Mouse (Mus musculus) stomach, postnatal 0 days (tissue): Measurements from ENCODE around the gene Mei4. TPM values are rescaled to one million over a fixed set of nuclear protein-coding genes. Genes with fewer than 3 reads are reported as not detected.

Source experiments
- ATAC-seq: fragments of 200-750 bp; cut with Nextera tagmentation; 2 replicates; pipeline ENCODE4 v1.8.0; 2017; ENCODE audit not compliant: low FRiP score, low TSS enrichment
- DNase-seq: peaks from one replicate; pipeline ENCODE4 v3.0.0-alpha.2; 2016; ENCODE audit warnings: low spot score
- H3K27ac ChIP-seq: fragments of 300-500 bp; sonication (generic); replicated peaks from 2 replicates; pipeline ENCODE4 v1.5.1; 2014; ENCODE audit warnings: mild to moderate bottlenecking, control low read depth
- H3K27me3 ChIP-seq: fragments of 300-500 bp; sonication (generic); 2 replicates; pipeline ENCODE4 v1.6.1; 2014; ENCODE audit warnings: low read length; ENCODE audit not compliant: control insufficient read depth, insufficient read depth
- H3K36me3 ChIP-seq: fragments of 300-500 bp; sonication (generic); 2 replicates; pipeline ENCODE4 v1.6.1; 2014; ENCODE audit warnings: low read length, mixed read lengths; ENCODE audit not compliant: control insufficient read depth, insufficient read depth
- H3K4me1 ChIP-seq: fragments of 300-500 bp; sonication (generic); replicated peaks from 2 replicates; pipeline ENCODE4 v1.6.1; 2014; ENCODE audit warnings: antibody characterized with exemption; ENCODE audit not compliant: control insufficient read depth, insufficient read depth
- H3K4me2 ChIP-seq: fragments of 300-500 bp; sonication (generic); replicated peaks from 2 replicates; pipeline ENCODE4 v1.6.1; 2014; ENCODE audit warnings: low read depth, mild to moderate bottlenecking, control low read depth, moderate library complexity
- H3K4me3 ChIP-seq: fragments of 300-500 bp; sonication (generic); 2 replicates; pipeline ENCODE4 v1.5.1; 2014; ENCODE audit warnings: low read depth, low read length, control low read depth
- H3K9ac ChIP-seq: fragments of 300-500 bp; sonication (generic); 2 replicates; pipeline ENCODE4 v1.6.1; 2014; ENCODE audit warnings: mild to moderate bottlenecking, low read length, control low read depth, mixed read lengths
- H3K9me3 ChIP-seq: fragments of 300-500 bp; sonication (generic); 2 replicates; pipeline ENCODE4 v1.6.1; 2016; ENCODE audit warnings: low read length; ENCODE audit not compliant: control insufficient read depth
- CTCF ChIP-seq: IDR thresholded peaks from 2 replicates; pipeline ENCODE4 v1.5.1; 2016; ENCODE audit warnings: antibody characterized with exemption, low read depth, mild to moderate bottlenecking, moderate library complexity
- EP300 ChIP-seq: optimal IDR thresholded peaks from 2 replicates; pipeline ENCODE3; 2016; ENCODE audit warnings: antibody characterized with exemption
- WGBS: fragments of 180-500 bp; shearing (Covaris S2); extraction: QIAGEN DNeasy Blood & Tissue Kit; methylation state at CpG from one replicate; pipeline ENCODE4 v1.1.7; 2014; 5-methylcytosine and 5-hydroxymethylcytosine counted together
- polyA plus RNA-seq: library from polyadenylated mRNA; unstranded; fragments of >200 nt; fragmentation: Nextera tagmentation; extraction: Ambion mirVana; gene quantifications from 2 replicates; pipeline ENCODE4 v1.2.1, GENCODE M21; 2015

Gene Mei4
- polyA plus RNA-seq, 1 experiment from 2014 or later: 0.45 TPM

DNA sequence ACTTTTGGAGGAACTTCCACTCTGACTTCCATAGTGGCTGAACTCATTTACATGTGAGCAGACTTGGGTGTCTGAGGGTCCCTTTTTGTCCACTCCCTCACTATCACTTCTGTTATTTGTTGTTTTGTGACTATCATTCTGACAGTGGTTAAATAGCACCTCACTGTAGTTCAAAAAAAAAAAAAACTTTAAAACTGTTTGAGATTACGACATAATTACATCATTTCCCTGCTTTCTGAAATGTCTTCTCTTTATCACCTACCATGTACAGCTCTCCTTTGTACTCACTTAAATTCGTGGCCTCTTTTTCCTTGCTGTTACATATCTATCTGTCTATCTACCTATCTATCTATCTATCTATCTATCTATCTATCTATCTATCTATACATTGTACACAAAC is 2.6 kb downstream of the Mei4 start:
- H3K4me1 ChIP-seq: no peaks in the 10 kb centered on the region
- no peak overlapping the region for H3K4me3 ChIP-seq
- H3K36me3 ChIP-seq: no peaks in the 10 kb centered on the region
- no peak overlapping the region for H3K4me2 ChIP-seq
- H3K9me3 ChIP-seq: no peaks in the 10 kb centered on the region
- no peak overlapping the region for H3K9ac ChIP-seq
- H3K27me3 ChIP-seq: no peaks in the 10 kb centered on the region
- H3K27ac ChIP-seq: no peak overlapping the region
- 73% methylated on average over 2 of the region's 2 CpGs for WGBS
- no peak for DNase-seq
- TF ChIP-seq CTCF (no peak), EP300 (no peak)
- no peak for ATAC-seq

GRCm38 (mm10) chr9:81921456-81921855 is 58.0 kb downstream of the Mei4 start:
- H3K27me3 ChIP-seq: no peaks in the 10 kb centered on the region
- no peak for DNase-seq
- no peak overlapping the region for H3K27ac ChIP-seq
- no peaks in the 10 kb centered on the region for H3K36me3 ChIP-seq
- H3K4me2 ChIP-seq: no peak overlapping the region
- no peaks in the 10 kb centered on the region for H3K4me1 ChIP-seq
- WGBS: 84% methylated on average over 1 of the region's 1 CpGs
- no peak for TF ChIP-seq EP300
- TF ChIP-seq CTCF: peak; percentile 48
- ATAC-seq: no peak
- no peak overlapping the region for H3K9ac ChIP-seq
- no peak overlapping the region for H3K4me3 ChIP-seq
- no peaks in the 10 kb centered on the region for H3K9me3 ChIP-seq

DNA sequence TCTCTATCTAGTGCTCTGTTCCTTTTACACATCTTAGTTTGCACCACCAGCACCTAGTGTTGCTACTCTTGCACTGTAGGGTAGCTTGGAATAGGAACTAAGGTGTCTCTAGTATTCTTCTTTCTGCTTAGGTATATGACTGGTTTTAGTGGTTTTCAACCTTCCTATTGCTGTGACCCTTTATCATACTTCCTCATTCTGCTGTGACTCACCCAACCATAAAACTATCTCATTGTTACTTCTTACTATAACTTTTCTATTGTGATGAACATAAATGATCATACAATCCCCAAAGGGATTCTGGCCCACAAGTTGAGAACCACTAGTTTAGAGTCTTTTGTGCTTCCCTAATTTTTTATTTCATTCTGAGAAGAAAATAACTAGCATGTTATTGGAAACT is 61.3 kb downstream of the Mei4 start:
- H3K27me3 ChIP-seq: no peaks in the 10 kb centered on the region
- H3K9ac ChIP-seq: no peak overlapping the region
- no peak for ATAC-seq
- H3K4me2 ChIP-seq: no peak overlapping the region
- H3K4me3 ChIP-seq: no peak overlapping the region
- H3K4me1 ChIP-seq: no peaks in the 10 kb centered on the region
- TF ChIP-seq CTCF (no peak), EP300 (no peak)
- DNase-seq: no peak
- H3K36me3 ChIP-seq: no peaks in the 10 kb centered on the region
- H3K9me3 ChIP-seq: no peaks in the 10 kb centered on the region
- H3K27ac ChIP-seq: no peak overlapping the region

- no peak for TF ChIP-seq CTCF
- no peak for TF ChIP-seq EP300
- Histone ChIP-seq H3K9me3 (no peaks in the 10 kb centered on the region), H3K27ac (no peak overlapping the region), H3K9ac (no peak overlapping the region), H3K36me3 (no peaks in the 10 kb centered on the region), H3K4me2 (no peak overlapping the region), H3K4me1 (no peaks in the 10 kb centered on the region), H3K27me3 (no peaks in the 10 kb centered on the region), H3K4me3 (no peak overlapping the region)
- 85% methylated on average over 4 of the region's 4 CpGs for WGBS
- ATAC-seq (no peak), DNase-seq (no peak)
Observed at GRCm38 (mm10) chr9:81940533-81940932, 77.1 kb downstream of the Mei4 start.

GRCm38 (mm10) chr9:81945624-81946023 is 82.2 kb downstream of the Mei4 start:
- Histone ChIP-seq H3K4me2 (no peak overlapping the region), H3K36me3 (no peaks in the 10 kb centered on the region), H3K4me3 (no peak overlapping the region), H3K9ac (no peak overlapping the region), H3K27me3 (no peaks in the 10 kb centered on the region), H3K4me1 (no peaks in the 10 kb centered on the region), H3K9me3 (no peaks in the 10 kb centered on the region), H3K27ac (no peak overlapping the region)
- 83% methylated on average over 6 of the region's 6 CpGs for WGBS
- no peak for ATAC-seq
- TF ChIP-seq CTCF: no peak
- DNase-seq: no peak

DNA sequence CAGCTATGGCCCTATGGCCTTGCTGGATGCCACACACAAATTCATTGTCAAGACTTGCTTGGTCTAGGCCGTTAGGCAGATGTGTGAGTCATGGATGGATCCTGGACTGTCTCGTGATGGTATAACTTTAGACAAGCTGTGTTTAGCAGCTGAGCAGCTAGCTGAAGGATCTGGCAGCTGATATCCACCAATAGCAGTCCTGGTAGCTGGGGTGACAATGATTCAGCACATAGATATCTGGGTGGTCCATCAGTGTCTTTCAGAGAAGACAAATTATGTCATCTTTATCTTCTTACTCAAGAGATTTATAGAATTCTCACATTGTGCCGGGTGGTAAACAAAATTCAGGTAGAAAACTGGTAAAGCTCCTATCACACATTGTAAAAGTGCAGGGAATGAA is 93.4 kb downstream of the Mei4 start:
- Histone ChIP-seq H3K27ac (no peak overlapping the region), H3K4me2 (no peak overlapping the region), H3K4me3 (no peak overlapping the region), H3K4me1 (no peaks in the 10 kb centered on the region), H3K27me3 (no peaks in the 10 kb centered on the region), H3K9ac (no peak overlapping the region), H3K9me3 (no peaks in the 10 kb centered on the region), H3K36me3 (no peaks in the 10 kb centered on the region)
- TF ChIP-seq CTCF (no peak), EP300 (no peak)
- no peak for DNase-seq
- 70% methylated on average over 3 of the region's 3 CpGs for WGBS
- no peak for ATAC-seq

GRCm38 (mm10) chr9:81957842-81958241 is 94.4 kb downstream of the Mei4 start:
- Histone ChIP-seq H3K4me1 (no peaks in the 10 kb centered on the region), H3K9ac (no peak overlapping the region), H3K4me2 (no peak overlapping the region), H3K27me3 (no peaks in the 10 kb centered on the region), H3K36me3 (no peaks in the 10 kb centered on the region), H3K4me3 (no peak overlapping the region), H3K9me3 (no peaks in the 10 kb centered on the region), H3K27ac (no peak overlapping the region)
- 68% methylated on average over 2 of the region's 2 CpGs for WGBS
- no peak for ATAC-seq
- TF ChIP-seq CTCF: no peak
- no peak for TF ChIP-seq EP300
- DNase-seq: no peak
